In the genomic region with DNA sequence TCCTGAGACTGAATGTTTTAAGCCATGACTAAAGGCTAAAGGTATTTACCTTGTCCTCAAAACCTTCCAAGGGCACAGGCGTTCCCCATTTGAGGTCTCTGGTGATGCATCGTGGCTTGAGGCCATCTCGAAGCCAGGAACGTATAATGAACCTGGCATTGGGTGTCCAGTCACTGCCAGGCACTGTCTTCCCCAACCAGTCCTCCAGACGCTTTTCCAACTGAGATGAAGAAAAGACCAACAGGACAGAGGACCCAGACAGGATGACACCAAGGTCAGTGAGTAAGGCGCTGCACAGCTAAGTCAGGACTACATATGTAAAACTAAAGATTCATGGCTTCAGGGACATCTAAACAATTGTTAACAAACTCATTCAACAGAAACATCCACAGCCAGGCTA, we compare ENCODE assay signal across 16 mouse cellular contexts. TPM values are rescaled to one million over a fixed set of nuclear protein-coding genes. Genes with fewer than 3 reads are reported as not detected.
DNase-seq lines count a peak whose midpoint lies in the region.
"Had no signal": no experiment of that assay in that cellular context is flagged by ENCODE, and none has a peak within 500 bp of the region (broad histone marks: within the 10 kb centered on the region; RNA-seq: fewer than 3 reads in every experiment).

No protein-coding gene starts in this region.

- DNase-seq in adrenal gland, adult 2 months = peak; percentile 52
- no peak for DNase-seq in adrenal gland, postnatal 25 days
- peak; percentile 42 for DNase-seq in adrenal gland, postnatal 14 days
- no peak for DNase-seq in adrenal gland, adult 18-20 months (ENCODE audit: low spot score in 2 of 2)
- DNase-seq: adrenal gland, adult 8-10 months; adrenal gland, postnatal 10 days; B cell, adult 2 months; cerebellum, adult 11 months; cerebellum, adult 11-12 months; cerebellum, adult 18-20 months; cerebellum, adult 2 months; cerebellum, adult 8-10 months; cerebellum, adult 9-10 months; cerebellum, adult 9-11 months had no signal

RNA-seq across cellular contexts. Expression of gene Mars, which starts 11.2 kb away (rescaled TPM):
- 100 to 1,000 TPM; 106 to 128 TPM for total RNA-seq in adrenal gland, adult 2 months (2021)
- 90.6 and 111 TPM in 2 replicates for polyA plus RNA-seq in adrenal gland, adult 2 months (2012; rRNA removed)
- total RNA-seq in adrenal gland, postnatal 25 days (2021) = 110 and 135 TPM in 2 replicates
- 81.9 and 98.4 TPM in 2 replicates for total RNA-seq in adrenal gland, postnatal 14 days (2021)
- 10 to 100 TPM; 80.9 to 98.6 TPM for total RNA-seq in adrenal gland, adult 18-20 months (2021)

RNA-seq across cellular contexts. Expression of gene Mbd6, which starts 11.5 kb away (rescaled TPM):
- 10 to 100 TPM; 39.7 to 45.0 TPM for total RNA-seq in adrenal gland, adult 2 months (2021)
- polyA plus RNA-seq in adrenal gland, adult 2 months (2012; rRNA removed) = 99.9 and 105 TPM in 2 replicates
- 73.2 and 73.3 TPM in 2 replicates for total RNA-seq in adrenal gland, postnatal 25 days (2021)
- 47.9 and 54.0 TPM in 2 replicates for total RNA-seq in adrenal gland, postnatal 14 days (2021)
- total RNA-seq in adrenal gland, adult 18-20 months (2021) = 10 to 100 TPM; 38.9 to 45.4 TPM

RNA-seq across cellular contexts. Expression of gene Arhgap9, which starts 21.4 kb away (rescaled TPM):
- total RNA-seq in adrenal gland, adult 2 months (2021) = 1 to 10 TPM; 1.9 to 2.7 TPM
- 2.7 and 3.7 TPM in 2 replicates for polyA plus RNA-seq in adrenal gland, adult 2 months (2012; rRNA removed)
- total RNA-seq in adrenal gland, postnatal 25 days (2021) = 1.1 and 1.6 TPM in 2 replicates
- 2.1 and 15.2 TPM in 2 replicates for total RNA-seq in adrenal gland, postnatal 14 days (2021)
- 1 to 10 TPM; 1.7 to 2.9 TPM for total RNA-seq in adrenal gland, adult 18-20 months (2021)
- polyA plus RNA-seq: Patski had no signal

RNA-seq across cellular contexts. Expression of gene Dctn2, which starts 34.2 kb away (rescaled TPM):
- total RNA-seq in adrenal gland, adult 2 months (2021) = 100 to 1,000 TPM; 149 to 168 TPM
- 205 and 234 TPM in 2 replicates for polyA plus RNA-seq in adrenal gland, adult 2 months (2012; rRNA removed)
- 159 and 197 TPM in 2 replicates for total RNA-seq in adrenal gland, postnatal 25 days (2021)
- total RNA-seq in adrenal gland, postnatal 14 days (2021) = 142 and 153 TPM in 2 replicates
- total RNA-seq in adrenal gland, adult 18-20 months (2021) = 100 to 1,000 TPM; 143 to 159 TPM

RNA-seq across cellular contexts. Expression of gene Kif5a, which starts 37.2 kb away (rescaled TPM):
- total RNA-seq in adrenal gland, adult 2 months (2021) = 1 to 10 TPM; 6.2 to 7.8 TPM
- 28.9 and 30.1 TPM in 2 replicates for polyA plus RNA-seq in adrenal gland, adult 2 months (2012; rRNA removed)
- total RNA-seq in adrenal gland, postnatal 25 days (2021) = 8.6 and 13.1 TPM in 2 replicates
- total RNA-seq in adrenal gland, postnatal 14 days (2021) = 7.6 and 11.5 TPM in 2 replicates
- total RNA-seq in adrenal gland, adult 18-20 months (2021) = 1 to 10 TPM; 5.4 to 8.0 TPM
- polyA plus RNA-seq: CD4-positive, CD25-positive, alpha-beta regulatory T cell, adult 4 months had no signal

Comparison
In these comparisons a context has a peak if more than half of its experiments do, and no peak if none do; other contexts are left out.
1. DNase-seq: peak in adrenal gland, adult 2 months (single experiment) and adrenal gland, postnatal 14 days (single experiment); none in adrenal gland, postnatal 25 days (single experiment) and adrenal gland, adult 18-20 months (0 of 2).